Mouse (Mus musculus) cerebellum, adult 18-20 months (tissue): Measurements from ENCODE around the gene Dnajc4.

Experiments
- DNase-seq, 2 experiments: peaks; one replicate each; pipeline ENCODE4 v3.0.0; 2021

The Dnajc4 gene

DNA sequence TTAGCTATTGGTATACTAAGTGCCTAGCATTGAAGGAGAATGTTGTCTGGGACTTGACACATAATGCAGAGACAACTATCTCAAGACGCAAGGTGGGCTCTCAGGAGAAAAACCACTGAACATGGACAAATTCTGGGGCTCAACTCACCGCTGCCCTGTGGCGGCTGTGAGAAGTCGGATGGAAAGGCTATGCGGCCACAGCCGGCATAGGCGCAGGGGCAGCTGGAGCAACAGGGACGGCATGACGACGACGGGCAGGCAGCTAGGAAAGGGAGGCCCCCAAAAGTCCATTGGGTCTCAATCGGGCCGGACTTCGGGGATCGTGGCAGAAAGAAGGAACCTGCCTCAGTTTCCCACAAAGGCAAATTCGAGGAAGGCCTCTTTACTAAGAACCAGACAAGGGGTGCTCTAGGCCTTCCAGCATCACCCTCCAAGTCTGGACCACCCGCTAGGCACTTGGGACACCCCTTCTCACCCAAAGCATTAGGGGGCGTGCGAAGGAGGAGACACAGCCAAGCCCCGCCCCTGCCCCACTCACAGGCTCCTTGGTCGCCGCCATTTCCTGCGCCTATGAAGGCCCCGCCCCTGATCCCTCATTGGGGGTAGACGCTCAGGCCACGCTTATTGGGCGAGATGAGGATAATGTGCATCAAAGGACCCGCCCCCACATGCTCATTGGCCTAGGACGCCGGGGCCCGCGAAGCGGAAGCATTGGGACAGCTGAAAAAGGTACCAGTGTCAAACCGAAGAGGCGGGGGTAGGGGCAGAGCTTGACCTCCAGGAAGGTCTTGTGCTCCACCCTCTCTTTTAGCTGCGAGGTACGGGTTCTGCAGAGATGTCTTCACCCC lies at the start of gene Dnajc4:
Gene Dnajc4 (minus strand): TSS at position 562 of the 848 bp plus-strand sequence.
- DNase-seq = peak; percentile 94 to 98

DNA sequence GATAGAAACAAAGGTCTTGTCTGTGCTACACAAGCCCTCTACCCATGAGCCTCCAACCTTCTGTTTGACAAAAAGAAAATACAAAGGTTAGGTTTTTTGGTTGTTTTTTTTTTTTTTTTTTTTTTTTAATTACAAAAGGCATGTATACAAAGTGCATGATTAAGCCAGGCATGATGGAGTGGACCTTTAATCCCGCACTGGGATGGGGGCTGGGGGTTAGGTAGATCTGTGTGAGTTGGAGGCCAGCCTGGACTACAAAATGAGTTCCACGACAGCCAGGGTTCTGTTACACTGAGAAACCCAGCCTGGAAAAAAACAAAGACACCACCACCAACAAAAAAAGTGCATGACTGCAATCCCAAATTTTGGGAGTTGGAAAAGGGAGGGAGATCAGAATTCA lies 48.8 kb upstream of the Dnajc4 start:
- DNase-seq = no peak

- DNase-seq = no peak
Observed at GRCm38 (mm10) chr19:7040637-7041130, 48.3 kb upstream of the Dnajc4 start.

DNA sequence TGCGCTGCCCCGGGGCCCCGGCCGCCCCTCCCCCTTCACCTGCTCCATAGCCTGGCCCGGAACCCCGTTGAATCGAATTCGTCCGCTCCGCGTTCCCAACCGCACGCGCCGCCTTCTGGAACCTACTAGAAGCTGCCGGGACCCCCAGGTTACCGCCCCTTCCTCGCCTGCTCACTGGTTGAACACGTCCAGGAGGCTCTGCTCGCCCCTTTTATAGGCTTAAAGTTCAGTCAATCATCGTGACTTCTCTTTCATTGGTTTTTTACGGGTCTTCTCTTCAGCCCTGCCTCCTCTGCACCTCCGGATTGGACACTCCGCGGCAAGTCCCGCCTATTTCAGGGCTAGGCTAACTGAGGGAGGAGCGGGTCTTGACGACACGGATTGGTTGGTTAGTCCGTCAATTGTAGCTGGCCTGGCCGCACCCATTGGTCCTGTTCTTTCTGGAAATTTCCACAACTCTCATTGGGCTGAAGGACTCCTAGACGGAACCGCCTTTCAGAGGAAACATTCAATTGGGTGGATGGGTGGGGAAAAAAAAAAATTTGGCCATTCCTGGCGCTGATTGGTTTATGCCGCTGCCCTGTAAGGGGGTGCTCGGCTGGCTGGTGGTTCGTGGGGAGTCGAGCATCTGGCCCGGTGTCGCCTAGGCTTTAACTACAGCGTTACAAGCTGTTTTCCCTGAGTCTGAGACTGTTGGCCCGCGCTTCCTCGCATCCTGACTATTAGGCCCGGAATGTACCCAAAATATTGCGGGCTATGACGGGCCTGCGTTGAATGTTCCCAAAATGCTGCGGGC lies 47.7 kb upstream of the Dnajc4 start, which contains the start of gene Stip1:
Gene Stip1 (minus strand): TSS at position 127 of the 796 bp plus-strand sequence.
- DNase-seq = peak; percentile 97 to 100

- DNase-seq = peak; percentile 60 to 71
Observed at GRCm38 (mm10) chr19:7039088-7039720, 46.8 kb upstream of the Dnajc4 start.

GRCm38 (mm10) chr19:7034006-7034405 lies 41.6 kb upstream of the Dnajc4 start:
- DNase-seq = no peak

DNA sequence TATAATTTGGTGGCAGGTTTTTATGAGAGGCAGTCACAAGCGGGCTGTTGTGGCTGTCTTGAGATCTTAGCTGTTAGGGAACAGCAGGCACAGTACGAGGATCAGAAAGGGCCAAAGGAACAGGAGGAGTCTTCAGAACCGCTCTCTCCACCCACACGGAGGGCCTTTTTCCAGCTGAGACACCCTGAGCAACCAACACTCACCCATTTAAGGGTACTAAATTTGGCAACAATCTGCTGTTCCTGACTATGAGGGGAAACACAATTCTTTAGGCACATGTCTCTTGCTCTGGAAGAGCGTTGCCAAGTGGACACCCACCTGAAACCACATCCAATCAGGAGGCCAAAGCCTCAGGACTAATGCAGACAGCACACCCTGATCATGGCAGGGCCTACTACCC lies 37.2 kb upstream of the Dnajc4 start:
- no peak for DNase-seq

DNA sequence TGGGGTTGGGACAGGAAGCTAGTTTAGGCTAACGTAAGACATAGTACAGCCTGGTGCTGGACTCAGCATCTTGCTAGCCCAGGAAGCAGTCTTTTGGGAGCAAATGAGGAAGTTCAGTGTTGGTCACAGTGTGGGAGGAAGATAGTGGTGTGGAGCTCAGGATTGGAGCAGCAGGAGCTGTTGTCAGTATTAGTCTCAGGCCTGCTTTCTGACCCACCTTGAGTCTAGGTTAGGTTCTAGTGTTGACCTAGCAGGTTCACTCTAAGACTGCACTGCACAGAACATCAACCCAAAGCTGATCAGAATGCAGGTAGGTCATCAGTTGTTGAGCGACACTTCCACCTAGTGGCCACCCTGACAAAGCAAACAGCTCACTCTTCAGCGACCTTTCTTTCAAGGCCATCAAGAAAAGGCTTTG lies 27.9 kb upstream of the Dnajc4 start:
- DNase-seq = peak; percentile 64 to 66

DNA sequence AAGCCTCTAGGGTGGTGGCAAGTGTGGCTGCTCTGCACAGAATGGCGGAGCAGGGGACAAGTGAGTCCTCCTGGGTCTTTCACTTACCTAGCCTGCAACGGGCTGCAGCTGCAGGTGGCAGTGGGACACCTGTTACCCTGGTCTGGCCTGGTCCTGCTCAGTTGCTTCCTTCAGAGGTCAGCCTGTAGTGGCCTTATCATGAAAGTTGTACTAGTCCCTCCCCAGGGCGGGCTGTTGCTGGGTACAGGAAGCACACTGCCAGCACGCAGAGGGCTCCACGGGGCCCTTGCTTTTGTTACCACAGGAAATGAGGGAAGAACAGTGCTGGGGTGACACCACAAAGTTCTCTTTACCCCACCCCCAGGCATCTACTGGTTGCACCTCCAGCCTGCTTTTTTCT lies 26.8 kb upstream of the Dnajc4 start, which contains the start of gene Fermt3:
Gene Fermt3 (minus strand): TSS at position 279 of the 400 bp plus-strand sequence.
- DNase-seq = no peak

- DNase-seq = no peak
Observed at GRCm38 (mm10) chr19:7018546-7018945, 26.2 kb upstream of the Dnajc4 start.

DNA sequence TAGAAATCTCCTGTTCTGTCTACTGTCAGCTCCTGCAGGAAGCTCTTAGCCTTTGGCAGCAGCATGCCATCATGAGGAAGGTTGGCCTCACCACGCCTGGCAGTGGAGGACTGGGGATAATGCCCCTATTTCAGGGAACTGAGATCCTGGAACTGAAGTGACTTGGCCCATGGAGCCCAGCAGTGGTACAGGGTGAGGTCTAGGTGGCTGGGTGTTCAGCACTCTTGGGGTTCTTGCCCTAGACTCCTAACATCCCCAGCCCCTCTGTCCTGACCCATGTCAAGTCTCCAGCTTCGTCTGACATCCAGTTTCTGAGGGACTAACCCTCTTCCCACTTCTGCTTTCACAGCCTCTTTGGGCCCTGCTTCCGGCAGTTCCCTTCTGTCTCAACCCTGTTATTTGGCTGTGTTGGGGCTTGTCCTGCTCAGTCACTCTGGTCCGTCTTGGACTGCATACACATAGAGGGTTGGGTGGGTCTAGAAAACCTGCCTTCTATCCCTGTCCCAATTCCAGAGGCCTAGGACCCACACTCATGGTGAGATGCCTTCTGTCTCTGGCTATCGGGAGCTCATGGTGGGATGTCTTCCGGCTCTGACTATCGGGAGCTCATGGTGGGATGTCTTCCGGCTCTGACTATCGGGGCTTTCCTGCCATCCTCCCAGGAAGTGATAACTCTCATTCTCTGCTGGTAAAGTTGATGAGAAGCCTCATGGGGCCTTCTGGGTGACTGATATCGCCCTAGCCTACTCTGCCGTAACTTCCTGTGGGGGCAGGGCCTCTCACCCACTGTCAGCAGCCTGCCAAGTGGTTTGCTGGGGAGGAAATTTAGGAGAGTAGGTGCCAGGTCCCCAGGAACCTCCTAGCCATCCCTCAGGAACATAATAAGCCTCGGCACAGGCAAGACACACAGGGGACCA lies 25.4 kb upstream of the Dnajc4 start:
- no peak for DNase-seq

DNA sequence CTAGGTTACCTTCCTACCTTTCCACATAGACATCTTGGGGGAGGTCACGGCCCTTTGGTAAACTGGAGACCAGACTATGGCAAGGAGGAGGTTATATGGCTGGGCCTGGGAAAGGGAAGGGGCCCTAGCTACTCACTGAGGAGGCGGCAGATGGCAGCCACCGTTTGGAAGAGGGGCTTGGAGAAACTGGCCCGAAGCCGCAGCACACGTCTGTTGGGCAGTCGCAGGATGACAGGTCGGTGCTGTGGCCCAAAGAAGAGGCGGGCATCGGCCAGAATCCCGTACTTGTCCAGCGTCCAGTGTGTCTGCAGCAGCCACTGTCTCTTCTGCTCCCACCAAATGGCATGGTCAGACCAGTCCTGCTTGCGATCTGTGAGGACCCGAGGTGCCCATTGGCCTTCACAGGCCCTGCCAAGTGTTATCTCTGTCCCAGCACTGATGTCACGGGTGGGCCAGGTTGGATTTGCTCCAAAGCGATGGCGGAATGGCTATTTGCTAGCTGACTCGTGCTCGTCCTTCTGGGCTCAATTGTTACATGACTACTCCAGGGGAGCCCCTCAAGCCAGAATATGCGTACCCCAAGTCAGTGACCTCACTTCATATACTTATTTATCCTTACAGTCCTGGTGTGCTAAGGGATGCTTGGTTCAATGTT lies 22.2 kb upstream of the Dnajc4 start:
- DNase-seq = no peak

GRCm38 (mm10) chr19:7013984-7014383 lies 21.6 kb upstream of the Dnajc4 start:
- DNase-seq = no peak

GRCm38 (mm10) chr19:7012426-7012825 lies 20.1 kb upstream of the Dnajc4 start:
- DNase-seq = no peak

DNA sequence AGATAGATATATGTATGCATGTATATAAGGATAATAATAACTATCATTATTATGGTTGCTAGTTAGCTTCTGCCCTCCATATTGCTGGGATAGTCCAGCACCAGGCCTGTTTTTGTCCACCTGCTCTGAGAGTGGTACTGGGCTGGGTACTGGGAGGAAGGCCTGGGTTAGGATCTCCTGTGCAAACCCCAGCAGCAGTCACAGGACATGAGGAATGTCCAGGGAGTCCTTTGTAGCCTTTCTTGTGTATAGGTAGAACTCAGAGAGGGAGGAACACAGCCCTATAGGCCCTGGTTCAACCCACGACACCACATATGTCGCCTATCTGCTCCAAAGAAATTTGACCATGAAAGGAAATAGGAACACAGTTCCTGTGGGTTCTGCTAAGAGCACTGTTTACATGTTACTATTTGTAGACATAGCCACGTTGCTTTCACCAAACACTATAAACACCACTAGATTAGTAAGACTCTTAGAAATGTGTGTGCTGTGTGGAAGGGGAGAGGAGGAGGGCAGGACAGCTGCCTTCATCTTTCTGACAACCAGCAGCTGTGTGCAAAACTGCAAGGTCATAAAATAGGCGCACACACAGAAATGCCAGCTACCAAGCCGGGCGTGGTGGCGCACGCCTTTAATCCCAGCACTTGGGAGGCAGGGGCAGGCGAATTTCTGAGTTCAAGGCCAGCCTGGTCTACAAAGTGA lies 14.7 kb upstream of the Dnajc4 start:
- DNase-seq = no peak

- no peak for DNase-seq
Observed at GRCm38 (mm10) chr19:6999360-7000063, 7.1 kb upstream of the Dnajc4 start.

- no peak for DNase-seq
Observed at GRCm38 (mm10) chr19:6997721-6998290, 5.4 kb upstream of the Dnajc4 start.

- DNase-seq = peak; percentile 88 to 94
Observed at GRCm38 (mm10) chr19:6996006-6996405, 3.6 kb upstream of the Dnajc4 start, which contains the start of the genes Nudt22 and Trpt1. TSS of gene Nudt22 (minus strand) at chr19:6996117. TSS of gene Trpt1 (plus strand) at chr19:6996131.

DNA sequence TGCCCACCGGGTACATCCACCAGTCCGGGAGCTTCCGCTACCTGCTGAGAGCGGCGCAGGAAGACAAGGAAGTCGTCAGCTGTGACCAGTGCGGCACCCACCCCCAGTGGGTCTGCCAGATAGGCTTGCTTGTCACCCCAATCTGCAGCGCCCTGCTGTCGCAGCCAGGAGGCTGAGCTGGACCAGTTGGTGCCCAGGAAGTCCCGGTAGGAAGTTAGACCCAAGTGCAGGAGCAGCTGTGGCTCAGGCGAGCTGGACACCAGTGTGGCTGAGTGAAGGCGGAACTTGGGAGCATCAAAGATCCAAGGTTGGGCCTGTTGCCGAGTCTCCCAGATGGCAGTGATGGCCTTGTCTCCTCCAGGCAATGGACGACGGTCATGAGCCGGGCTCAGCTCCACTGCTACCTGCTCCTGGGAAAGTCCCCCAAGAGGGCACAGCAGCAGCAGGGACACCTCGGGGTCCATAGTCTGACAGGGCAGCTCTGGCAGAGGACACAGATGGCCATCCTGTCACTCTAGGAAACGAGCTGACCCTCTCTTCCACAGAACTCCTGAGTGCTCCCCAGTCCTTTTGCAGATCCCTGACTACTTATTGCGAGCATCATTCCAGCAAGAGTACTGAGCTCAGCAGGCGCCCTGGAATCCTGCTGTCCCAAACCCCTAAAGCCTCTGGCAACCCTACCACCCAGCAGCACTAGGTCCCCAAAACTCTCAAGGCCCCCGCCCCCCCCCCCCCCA lies 3.1 kb upstream of the Dnajc4 start:
- DNase-seq = peak; percentile 63 to 67
